Mouse (Mus musculus) gastrocnemius, postnatal 10 days (tissue): ENCODE data around the gene Tdrd1. TPM values are rescaled to one million over a fixed set of nuclear protein-coding genes. Genes with fewer than 3 reads are reported as not detected.

Experiments
- DNase-seq: peaks from one replicate; pipeline ENCODE4 v3.0.0; 2021; ENCODE audit warnings: mixed read lengths
- total RNA-seq, 2 experiments: library from RNA; stranded (reverse); gene quantifications; 2 replicates each; pipeline ENCODE4 v1.2.3; 2021

Tdrd1 gene
- total RNA-seq, 2 experiments from 2014 or later = not detected

DNA sequence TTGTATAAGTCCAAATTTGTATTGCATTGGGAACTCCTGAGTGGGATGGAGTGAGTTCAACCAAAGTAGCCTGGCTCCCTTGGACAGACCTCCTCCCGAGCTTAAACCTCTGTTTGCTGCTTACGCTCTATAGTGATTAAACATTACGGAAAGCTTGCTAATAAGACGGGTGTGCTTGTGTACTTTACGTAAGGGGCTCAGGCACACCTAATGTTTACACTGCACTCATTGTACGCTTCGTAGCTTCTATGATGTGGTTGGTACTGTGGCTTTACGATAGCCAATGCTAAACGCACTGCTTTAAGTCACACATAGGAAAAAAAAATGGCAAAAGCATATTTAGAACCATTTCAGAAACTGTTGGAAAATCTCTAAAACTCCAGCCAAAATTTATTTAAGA, 3.3 kb downstream of the Tdrd1 start:
- no peak for DNase-seq

DNA sequence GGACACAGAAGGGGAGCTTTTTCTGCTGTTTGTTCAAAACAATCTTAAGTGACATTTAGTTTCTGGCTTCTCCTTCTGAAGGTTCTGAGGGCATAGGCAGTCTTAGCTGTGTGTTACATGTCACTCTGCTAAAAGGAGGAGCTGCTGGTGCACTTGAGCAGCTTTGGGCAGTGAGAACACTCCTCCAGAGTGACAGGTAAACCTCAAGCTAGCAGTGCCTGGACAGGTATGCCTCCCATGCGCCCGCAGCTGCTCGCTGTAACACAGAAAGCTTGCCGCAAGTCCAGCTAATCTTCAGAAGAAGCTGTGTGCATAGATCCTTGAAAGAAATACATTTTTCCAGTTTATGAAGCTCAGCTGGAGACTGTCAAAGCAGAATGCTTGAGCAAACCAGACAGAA, 4.2 kb downstream of the Tdrd1 start:
- no peak for DNase-seq

DNA sequence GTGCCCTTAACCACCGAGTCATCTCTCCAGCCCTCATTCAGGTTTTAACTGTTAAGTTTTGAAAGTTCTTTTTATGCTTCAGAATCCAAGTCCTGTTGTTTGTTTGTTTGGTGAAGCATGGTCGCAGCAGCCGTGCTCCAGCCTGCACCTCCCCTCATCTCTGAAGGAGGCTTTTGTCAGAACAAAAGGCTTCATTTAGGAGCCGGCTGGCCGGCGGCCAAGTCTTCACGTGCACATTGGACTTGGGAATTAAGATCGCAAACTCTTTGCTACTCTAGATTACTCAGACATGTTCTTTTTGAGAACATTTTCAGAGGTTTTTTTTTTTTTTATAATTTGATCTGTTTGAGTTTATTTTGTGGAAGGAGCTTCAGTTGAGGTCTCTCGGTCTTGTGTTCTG, 9.3 kb downstream of the Tdrd1 start:
- DNase-seq = no peak

DNA sequence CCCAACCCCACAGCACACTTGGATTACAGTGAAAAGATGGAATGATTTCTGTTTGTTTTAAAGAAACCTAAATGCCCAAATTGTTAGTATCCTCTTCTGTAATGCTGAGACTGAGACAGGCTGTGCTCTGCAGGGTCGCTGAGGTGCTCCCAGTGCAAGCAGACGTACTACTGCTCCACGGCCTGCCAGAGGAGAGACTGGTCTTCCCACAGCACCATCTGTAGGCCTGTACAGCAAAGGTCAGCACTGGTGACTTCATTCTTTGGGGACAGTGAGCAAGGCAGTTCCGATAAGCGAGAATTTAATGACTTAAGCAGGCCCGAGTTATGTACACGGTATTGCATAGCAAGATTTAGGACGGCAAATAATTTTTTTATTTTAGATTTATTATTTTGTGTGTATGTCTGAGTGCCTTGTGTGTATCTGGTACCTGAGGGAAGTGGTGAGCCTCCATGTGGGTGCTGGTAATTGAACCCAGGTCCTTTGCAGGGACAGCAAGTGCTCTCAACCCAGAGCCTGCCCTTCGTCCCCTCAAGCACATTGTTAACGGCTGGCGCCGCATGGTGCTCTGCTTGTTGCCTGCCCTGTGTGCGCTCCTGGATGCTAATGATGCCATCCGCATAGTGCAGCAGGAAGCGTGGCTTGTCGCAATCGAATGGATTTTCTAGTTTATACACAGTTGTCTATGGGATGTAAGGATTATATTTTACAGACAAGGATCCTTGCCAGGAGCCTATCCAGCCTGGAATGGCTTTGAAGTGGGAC, 13.1 kb downstream of the Tdrd1 start:
- DNase-seq = peak; percentile 20

DNA sequence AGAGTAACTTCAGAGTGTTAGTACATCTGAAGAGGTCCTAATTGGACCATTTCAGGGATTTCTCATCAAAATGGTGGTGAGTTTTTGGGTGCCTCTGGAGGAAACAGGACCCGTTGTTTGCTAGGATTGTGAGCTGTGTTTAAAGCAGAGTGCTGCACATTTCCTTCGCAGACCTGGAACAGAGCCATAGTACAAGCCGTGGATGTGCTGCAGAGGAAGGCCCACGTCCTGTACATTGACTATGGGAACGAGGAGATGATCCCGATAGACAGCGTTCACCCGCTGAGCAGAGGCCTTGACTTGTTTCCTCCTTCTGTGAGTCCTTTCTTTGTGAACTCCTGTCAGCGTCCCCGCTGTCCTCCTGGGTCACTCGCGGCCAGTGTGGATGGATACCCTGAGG, 17.0 kb downstream of the Tdrd1 start:
- no peak for DNase-seq

DNA sequence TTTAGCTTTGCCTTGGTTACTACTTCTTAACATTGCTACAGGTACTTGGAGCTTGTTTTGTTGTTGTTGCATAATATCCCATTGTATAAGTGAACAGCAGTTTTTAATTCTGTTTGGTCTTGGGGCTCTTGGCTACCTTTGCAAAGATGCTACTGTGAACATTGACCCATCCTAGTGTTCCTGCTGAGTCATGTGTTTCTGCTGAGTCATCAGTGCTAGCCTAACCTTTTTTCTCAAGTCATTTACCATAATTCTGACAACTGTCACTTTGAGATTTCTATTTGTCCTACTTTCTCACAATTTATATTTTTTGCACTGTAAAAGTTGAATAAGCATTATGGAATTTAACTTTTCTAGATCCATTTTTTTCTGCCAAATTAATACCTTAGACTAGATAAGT, 26.6 kb downstream of the Tdrd1 start:
- no peak for DNase-seq

DNA sequence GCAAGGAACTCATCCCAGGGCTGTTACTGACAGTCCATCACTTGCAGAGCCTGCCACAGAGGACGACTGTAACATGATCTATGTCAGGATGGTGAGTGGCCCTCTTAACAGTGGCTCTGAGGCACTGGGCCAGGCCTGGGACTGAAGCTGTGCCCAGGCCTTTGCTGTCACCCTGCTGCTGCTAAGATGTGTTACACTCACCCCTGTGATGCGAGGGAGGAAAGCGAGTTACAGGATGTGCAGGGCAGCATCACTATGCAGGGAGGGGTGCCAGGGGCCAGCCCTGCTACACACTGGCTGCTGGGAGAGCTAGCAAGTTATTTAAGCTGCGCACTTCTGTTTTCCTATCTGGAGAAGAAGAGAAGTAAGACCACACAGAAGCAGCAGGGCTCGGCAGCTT, 30.4 kb downstream of the Tdrd1 start:
- no peak for DNase-seq

DNA sequence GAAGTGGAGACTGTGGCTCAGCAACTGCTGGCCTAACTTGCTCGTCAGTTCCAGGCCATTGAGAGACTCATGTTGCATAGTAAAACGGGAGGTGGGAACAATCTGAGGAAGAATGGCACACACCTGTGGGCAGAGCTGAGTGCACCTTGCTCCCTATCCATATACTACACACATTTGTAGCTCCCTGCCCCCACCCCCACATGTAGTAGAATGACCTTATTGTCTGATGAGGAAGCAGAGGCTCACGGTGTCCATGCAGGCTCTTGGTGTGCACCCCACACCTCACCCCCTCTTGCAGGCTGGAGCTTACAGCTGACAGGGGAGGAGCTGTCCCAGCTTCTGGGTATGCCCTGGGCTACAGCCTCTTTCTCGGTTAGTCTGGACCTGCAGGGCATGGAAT, 41.7 kb downstream of the Tdrd1 start:
- no peak for DNase-seq

DNA sequence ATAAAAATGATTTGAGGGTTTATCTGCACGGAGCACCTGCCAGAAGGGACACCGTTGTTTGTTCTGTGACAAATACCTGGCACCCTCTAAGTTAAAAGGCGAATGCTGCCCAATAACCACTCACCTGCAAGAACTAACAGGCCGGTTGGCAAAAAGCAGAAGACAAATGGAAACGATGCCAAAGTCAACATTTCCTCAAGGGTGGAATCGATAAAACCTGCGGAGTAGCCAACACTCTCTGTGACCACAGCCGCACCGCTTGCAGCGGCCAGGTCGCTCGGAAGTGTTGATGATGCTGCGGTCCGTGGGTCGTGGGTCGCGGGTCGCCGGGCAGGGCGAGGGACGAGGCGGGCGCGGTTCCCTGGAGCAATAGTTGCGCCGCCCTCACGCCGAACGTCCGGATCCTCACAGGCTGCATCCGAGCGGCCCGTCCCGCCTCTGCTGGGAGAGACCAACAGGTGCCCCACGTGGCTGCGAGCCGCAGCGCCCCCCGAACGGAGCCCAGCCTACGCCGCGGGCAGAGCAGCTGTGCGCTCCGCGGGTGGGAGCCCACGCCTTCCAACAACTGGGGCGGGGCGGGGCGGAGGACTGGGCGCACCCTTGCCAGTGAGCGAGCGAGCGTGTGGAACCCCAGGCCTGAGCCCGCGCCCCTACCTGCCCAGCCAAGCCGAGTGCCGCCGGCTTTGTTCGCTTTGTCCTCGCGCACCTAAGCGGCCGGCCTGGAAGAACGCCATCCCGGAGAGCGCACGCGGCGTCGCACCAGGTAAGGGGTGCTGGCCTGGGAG, 48.0 kb downstream of the Tdrd1 start, which contains the start of gene Vwa2:
Vwa2 (plus strand) TSS at position 434 of the 785 bp plus-strand sequence.
- DNase-seq = peak; percentile 26

DNA sequence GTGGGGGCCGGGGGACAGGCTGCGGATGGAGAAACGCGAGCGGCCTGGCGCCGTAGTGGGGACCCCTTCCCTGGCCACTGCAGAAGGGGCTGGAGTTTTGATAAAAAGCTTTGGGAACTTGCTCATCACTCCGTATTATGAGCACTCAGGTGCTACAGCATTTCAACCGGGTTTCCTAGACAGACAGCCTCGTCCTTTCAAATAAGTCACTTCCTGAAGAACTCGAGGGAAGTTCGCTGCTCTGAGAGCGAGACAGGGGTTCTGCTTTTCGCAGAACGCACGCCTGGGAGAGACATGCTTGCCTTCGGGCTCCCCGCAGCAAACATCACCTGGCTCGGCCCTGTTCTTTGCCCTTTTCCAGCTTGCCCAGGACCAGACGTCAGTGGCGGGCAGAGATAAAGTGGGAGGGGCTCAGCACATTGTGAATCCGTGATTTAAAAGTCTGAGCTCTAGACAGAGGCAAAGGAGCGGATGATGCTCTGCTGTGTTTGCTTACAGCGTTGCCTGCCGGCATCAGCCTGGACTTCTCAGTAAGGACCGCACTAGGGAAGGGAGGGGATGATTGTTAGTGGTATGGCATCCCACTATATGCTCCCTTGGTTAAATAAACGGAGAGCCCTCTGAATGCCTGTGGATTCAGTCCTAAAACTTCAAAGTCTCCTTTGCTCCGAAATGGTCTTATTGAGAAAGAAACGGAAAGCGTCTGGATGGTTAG, 48.7 kb downstream of the Tdrd1 start:
- no peak for DNase-seq

DNA sequence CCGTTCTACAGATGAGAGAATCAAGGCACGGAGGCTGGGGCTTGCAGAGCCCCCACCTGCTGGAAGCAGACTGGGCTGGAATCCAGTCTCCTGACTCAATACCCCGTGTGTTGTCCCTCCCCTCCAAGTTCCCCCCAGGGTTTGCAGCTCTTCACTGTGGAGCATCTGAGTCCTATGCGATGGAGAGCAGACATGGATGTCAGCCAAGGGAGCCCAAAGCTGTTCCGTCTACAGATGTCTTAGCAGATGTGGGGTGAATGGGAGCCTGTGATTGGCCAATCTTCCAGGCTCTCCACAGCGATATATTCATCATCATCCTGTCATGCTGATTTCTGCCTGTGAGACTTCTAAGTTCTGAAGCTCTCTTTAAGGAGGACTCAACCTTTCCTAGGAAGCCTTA, 51.4 kb downstream of the Tdrd1 start:
- no peak for DNase-seq

DNA sequence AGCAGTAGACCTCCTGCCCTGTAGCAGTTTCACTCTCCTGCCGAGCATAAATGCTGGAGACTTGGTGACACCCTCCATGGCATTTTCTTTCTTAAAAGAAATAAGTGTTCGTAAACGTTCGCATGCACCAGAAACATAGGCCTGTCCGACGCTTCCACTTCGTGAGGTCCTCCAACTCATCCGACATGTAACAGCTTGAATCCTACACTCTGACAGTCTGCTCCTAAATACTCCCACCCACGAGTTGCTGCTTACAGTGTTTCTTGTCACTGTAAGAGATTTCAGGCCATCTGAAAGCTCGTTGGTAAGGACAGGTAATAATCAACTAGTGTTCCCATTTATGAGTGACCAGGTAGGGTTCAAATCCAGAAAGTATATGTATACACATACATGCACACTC, 61.9 kb downstream of the Tdrd1 start:
- no peak for DNase-seq

DNA sequence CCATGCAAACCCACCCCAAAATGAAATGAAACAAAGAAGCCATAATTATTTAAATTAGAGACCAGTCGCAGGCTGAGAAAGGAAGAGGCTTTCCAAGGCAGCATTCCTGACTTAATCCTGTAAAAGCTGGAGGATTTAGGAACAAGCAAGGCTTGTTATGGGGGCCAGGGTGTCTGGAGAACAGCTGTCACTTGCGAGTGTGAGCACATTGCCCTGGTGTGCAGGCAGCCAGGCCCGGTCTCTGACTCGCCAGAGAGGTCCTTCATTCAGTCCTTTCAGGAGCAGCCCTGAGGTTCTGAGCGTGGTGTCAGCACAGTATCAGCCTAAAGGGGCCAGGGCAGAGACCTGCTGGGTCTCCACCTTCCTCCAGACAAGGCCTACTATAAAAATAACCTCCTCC, 62.6 kb downstream of the Tdrd1 start:
- DNase-seq = no peak

DNA sequence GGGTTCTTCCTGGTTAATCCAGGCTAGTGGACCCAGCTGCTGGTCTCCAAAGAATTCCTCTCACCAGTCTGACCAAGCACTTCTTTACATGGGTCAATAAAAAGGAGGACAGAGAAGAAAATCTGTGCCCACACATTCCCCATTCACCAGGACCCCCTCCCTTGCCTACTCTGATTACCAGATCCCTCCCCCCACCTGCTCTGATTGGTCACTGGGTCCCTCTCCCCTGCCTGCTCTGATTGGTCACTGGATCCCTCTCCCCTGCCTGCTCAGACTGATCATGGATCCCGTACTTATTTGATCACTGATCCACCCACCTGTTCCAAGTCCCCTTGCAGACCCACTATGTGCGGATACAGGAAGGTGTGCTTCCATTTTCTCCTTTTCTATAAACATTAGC, 65.4 kb downstream of the Tdrd1 start:
- DNase-seq = no peak

DNA sequence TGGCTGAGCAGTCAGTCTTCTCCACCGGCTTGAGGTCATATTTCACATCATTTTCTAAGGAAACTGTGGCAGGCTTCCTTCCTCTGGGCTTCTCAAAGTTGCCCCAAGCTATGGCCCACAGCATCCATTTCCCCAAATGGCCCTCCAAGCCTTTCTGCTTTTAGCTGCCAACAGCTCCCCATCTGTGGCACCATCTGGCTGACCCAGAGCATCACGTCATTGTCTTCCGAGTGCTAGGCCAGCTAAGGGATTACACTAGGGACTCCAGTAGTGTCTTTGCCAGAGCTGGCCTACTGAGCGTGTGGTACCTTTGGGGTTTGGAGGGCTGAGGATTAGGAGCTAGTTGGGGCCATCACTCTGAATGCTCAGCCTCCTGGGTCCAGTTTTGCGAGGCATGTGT, 66.6 kb downstream of the Tdrd1 start:
- no peak for DNase-seq

DNA sequence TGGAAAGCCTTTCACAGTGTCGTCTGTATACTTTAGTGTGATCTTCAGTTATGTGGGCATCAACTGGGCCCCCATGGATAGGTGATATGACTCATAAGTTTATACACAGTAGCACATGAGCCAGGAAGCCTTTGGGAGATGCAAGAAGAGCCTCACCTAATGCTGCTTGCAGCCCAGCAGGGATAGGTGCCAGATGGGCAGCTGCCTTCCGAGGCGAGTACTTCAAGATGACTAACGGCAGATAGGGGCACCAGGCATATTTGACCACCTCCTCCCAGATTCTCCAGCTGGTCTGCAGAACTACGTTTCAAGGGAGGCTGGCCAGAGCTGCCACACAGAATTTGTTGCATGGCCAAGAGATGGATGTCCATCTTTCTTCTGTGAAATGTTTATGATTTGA, 67.3 kb downstream of the Tdrd1 start:
- DNase-seq = no peak

DNA sequence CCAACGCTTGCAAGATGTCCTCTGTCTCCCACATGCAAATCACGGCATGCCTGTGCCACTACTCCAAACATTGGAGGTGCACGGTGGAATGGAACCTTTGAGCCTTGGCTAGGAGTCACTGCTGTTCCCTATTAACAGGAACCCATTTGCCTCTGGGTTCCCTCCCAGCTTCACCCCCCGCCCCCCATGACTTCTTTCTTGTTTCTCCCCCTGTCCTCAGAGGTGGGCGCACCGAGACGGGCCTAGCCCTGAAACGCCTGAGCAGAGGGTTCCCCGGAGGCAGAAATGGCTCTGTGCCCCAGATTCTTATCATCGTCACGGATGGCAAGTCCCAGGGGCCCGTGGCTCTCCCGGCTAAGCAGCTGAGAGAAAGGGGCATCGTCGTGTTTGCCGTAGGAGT, 71.6 kb downstream of the Tdrd1 start:
- DNase-seq = no peak

DNA sequence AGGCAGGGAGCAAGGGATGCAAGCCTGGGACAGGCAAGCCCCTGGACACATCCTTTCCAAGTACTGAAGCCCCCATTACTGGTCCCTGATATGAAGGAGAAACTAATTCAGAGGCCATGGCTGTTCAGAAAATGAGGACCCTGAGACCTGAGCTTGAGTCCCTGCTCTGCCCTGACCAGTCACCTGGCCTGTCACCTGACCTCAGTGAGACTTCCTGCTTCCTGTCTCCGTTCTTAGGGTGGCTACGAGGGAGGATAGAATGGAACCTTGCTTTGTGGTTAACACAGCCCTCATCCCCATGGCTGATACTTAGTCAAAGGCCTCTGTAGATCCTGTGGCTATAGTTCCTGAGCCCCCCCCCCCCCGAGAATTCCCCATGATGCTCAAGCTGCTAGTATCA, 78.1 kb downstream of the Tdrd1 start:
- no peak for DNase-seq

DNA sequence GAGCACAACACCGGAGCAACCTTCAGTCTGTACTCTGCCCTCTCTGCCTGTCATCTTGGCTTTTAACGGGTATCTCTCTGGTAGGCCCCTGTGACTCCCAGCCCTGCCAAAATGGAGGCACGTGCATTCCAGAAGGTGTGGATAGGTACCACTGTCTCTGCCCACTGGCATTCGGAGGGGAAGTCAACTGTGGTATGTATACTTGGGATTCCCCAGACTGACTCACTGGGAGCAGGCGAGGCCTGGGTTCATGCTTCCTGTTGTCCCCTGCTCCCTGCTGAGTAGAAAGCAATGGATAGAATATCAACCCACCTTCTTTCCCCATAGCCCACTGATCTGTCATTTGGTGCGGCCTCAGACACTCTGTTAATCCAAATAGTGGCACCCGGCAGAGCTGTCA, 79.4 kb downstream of the Tdrd1 start:
- no peak for DNase-seq

DNA sequence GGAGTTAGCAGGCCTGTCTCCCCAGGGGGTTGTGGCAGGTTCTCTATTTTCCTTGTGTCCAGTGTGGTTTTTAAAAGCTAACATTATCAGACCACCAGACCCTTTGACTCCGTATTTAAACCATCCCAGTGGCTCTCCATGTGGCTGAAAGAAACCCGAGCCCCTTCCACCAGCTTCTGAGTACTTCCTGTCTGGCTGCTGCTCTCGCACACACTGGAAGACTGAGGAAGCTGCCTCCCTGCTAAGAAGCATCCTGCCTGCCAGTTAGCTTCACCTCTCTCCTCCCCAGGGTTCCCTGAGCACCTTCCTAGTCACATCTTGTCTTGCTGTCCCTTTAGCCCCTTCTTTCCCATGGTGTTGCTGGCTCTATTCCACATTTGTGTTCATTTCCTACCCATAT, 81.8 kb downstream of the Tdrd1 start:
- no peak for DNase-seq

DNA sequence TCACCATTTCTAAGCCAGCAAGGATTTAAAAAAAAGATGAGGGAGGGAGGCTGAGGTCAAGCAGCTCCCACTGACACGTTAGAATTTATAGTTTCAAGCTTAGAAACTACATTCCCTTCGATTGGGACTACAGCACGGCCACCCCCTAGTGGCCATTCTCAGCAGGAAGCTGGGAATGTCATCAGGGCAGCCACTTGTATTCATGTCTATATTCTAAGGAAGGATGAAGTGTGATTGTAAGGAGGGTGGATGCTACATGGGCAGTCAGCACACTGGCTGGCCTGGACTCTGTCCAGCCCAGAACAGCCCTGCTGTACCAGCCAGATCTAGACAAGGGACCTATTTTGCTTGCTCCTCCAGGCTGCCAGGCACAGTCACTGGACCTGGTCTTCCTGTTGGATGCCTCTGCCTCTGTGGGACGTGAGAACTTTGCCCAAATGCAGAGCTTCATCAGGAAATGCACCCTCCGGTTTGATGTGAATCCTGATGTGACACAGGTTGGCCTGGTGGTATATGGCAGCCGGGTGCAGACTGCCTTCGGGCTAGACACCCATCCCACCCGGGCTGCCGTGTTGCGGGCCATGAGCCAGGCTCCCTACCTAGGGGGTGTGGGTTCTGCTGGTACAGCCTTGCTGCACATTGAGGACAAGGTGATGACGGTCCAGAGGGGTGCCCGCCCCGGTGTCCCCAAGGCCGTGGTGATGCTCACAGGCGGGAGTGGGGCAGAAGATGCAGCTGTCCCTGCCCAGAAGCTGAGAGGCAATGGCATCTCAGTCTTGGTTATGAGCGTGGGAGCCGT, 82.7 kb downstream of the Tdrd1 start:
- DNase-seq = peak; percentile 37

DNA sequence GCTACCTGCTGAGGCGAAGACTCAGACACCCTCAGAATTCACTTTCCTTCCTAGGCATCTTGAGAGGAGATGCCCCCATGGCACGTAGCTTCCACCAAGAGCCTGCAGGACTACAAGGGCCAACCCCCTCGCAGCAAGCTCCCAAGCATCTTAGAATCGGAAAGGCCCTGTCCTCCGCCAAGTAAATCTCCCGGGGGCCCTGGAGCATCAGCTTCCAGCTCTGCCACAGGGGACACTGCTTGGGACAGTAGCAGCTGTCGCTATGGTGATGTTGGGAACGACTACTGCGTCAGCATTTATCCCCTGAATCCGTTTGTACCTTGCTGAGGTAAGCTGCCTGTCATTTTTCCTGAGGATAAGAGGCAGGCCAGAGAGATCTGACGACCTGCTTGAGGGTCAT, 84.6 kb downstream of the Tdrd1 start:
- no peak for DNase-seq
